Mouse (Mus musculus) lung, adult 18-20 months (tissue): Measurements from ENCODE around the gene Actr2.
"Not testable (repeated sequence)": the region's sequence is repeated elsewhere in the genome, so short reads cannot be mapped to it uniquely, and the experiment has no call there.

Experiments
- DNase-seq, 2 experiments: peaks; one replicate each; pipeline ENCODE4 v3.0.0; 2022; ENCODE audit warnings: mixed read lengths in 2 of 2

Actr2 gene

DNA sequence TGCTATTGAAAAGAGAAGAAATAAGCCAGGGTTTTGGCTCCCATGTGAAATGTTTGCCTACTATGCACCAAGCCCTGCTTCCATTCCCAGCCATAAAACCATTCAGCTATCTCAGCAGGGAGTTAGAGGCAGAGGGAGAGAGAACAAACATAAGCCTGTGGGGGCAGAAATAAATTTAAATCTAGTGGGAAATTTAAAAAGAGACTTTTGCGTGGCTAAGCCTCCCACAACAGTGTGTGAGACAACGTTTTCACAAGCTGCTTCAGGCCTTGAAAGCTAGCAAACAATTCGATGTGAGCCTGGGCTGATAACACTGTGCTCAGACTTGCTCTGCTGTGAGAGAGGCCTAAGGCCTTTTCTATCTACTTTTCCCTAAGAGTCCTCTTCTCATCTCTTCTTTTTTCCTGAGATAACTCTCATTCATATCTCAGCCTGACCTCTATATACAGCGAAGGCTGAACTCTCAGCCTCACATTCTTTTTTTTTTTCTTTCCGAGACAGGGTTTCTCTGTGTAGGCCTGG is 3.4 kb upstream of the Actr2 start:
- no peak for DNase-seq

DNA sequence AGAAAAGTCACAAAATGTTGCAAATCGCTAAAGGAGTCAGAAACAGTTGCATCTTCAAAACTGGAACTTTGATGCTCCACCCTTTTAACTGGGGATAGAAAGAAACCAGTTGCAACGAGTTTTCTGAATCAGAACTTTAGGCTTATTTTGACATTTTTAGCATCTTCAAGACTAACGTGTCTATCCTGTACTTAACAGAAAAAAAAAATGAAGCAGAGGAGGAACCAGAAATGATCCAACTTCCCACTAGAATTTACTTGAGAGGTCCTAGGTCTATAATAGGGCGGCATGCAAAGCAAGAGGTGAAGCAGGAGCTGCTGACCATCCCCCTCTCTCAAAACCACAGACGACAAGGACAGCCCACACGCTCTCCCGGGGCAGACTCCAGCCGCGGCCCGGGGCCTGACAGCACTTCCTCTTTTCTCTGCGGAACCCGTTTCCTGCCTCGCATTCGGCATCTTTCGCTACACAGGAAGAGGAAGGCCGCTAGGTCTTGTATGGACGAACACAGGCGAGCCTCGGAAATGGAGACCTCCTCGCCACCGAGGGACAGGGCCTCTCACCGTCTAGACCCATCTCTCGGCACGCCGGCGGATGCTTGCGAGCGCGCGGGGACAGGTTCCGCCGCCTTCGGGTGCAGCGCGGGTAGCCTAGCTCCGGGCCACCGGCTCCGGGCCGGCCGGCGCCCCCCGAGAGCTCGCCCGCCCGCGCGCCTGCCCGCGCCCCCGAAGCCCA is 540 bp downstream of the Actr2 start:
- peak; percentile 86 to 88 for DNase-seq

DNA sequence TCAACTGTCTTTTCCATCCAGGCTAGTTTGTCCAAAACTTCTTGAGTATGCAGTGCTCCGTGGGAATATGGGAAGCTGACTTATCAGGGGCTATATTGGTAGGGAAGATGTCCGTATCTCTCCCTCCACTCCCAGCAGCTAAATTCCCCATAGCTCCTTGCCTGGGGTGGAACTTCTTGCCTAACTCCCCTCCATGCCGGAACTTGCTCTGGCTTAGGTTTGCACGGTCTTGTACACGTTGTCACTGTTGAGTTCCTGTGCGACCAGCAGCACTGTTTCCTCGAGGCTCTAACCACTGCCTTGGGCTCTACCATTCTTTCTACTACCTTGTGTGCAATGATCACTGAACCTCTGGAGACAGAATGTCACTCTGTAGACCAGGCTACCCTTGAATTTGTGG is 4.6 kb downstream of the Actr2 start:
- DNase-seq = no peak

DNA sequence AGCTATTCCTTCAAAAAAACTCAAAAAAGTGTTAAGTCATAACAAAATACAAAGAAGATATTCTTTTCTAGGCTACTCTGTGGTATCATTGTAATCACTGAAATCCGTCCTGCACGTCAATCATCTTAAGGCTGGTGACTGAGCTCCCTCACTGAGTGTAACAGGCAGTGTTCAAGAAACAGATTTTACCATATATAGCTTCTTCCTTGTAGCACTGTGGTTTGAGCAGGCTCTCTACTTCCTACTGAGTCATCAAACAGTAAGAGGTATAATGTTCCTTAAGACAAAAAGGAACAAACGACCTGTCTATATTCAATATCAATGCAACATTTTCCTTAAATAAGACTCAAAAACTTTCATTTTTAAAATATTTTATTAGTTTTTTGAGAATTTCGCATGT is 5.0 kb downstream of the Actr2 start:
- DNase-seq = no peak

DNA sequence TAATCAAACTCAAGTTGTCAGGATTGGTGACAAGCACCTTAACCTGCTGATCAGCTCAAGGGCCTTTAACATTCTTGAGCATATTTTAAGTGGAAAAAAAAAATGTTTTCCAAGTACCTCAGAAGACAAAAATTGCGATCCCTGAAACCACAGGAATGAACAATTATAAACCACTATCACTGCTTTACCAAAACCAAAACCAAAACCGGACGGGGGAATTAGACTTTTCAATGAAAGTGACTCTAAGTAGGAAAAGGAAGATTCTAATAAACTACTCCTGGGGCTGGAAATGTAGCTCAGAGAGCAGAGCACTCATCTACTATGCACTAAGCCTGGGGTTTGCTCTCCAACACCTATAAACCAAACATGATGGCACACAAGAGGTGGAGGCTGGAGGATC is 5.8 kb downstream of the Actr2 start:
- no peak for DNase-seq

DNA sequence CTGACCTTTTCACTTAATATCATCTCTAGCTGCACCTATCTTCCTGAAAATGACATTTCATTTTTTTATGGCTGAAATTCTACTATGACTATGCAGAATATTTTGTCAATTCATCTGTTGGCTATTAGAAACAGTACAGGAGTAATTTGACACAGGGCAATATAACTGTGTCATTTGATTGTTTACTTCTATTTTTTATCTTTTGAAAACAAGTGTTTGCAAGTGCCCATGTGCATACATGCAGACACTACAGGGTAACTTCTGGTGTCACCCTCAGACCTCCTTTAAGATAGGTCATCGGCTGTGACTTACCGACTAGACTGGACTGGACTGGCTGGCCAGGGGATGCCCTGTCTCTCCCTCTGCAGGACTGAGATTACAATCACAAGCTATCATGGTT is 8.8 kb downstream of the Actr2 start:
- DNase-seq = no peak

DNA sequence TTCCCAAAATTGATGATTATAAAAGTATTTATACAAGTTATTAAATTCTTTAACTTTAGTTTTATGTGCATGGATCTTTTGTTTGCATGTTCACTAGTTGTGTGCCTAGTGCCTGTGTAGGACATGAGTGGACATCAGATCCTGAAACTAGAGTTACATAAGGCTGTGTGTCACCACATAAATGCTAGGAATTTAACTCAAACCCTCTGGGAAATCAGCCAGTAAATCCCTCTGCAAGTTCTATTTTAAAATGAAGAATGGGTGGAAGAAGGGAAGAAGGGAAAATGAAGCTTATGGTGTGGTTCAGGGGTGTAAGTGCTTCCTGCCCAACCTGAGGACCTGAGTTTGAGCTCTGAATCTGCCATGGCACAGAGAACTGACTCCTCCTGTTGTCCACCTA is 26.4 kb downstream of the Actr2 start:
- no peak for DNase-seq

DNA sequence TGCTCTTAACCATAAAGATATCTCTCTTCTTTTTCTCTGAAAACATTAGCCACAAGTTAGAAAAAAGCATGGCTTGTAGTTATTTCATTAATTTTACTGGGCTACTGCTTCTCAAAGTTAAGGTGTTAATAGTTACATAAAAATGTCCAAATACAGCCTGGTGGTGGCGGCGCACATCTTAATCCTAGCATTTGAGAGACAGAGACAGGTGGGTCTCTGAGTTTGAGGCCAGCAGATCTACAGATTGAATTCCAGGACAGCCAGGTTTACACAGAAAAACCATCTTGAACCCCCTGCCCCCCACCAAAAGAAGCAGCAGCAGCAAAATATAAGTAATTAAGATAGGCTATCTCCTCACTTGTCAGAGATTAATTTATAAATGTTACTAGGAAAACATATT is 27.1 kb downstream of the Actr2 start:
- DNase-seq = no peak

DNA sequence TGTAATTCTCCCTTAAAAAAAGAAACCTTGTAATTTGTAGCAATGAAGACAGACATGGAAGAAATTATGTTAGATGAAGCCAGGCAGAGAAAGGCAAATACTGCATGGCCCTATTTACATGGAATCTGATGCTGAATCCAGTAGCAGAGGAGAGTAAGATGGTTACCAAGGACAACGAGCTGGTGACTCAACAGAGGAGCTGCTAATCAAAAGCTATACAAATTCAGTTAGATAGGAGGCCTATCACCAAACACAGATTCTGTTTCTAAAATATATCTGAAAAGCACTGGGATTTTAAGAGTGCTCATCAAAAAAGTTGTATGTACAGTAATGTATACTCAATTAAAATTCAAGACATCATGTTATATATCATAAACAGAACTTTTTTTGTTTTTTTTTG is 37.3 kb downstream of the Actr2 start:
- DNase-seq = no peak

DNA sequence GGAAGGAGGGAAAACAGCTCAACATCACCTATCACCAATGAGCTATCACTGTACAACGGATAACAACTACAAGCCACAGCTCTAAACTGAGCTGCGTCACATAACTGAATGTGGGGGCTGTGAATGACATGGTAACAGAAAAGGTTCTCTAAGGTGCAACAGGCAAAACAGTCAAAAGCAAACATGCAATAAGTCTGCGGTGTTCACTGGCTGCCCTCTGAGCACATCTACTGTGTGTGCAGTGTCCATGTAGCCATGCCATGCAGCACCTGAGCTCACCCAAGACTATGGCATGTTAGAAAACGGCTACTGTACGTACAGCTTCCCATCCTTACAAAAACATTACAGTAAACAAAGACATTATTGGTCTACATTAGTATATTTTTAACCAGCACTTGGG is 39.9 kb downstream of the Actr2 start:
- DNase-seq = no peak

DNA sequence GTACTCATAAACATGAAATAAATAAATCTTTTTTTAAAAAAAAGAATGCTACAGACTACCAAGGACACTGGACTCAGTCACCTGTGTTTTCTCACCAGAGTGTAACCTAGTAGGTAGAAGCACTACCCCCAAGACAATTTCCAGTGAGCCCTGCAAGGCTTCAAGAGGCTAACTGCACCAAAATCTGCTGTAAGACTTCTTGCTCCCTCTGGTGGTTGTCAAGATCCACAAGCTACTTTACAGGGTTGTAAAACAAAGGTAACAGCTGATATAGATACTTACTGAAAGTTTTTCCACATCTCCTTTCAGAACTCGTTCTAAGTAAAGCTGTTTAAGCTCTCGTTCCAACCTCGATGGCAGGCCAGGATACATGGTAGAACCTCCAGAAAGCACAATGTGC is 40.5 kb downstream of the Actr2 start:
- peak in 1 of 2 experiments; percentile 11 for DNase-seq

DNA sequence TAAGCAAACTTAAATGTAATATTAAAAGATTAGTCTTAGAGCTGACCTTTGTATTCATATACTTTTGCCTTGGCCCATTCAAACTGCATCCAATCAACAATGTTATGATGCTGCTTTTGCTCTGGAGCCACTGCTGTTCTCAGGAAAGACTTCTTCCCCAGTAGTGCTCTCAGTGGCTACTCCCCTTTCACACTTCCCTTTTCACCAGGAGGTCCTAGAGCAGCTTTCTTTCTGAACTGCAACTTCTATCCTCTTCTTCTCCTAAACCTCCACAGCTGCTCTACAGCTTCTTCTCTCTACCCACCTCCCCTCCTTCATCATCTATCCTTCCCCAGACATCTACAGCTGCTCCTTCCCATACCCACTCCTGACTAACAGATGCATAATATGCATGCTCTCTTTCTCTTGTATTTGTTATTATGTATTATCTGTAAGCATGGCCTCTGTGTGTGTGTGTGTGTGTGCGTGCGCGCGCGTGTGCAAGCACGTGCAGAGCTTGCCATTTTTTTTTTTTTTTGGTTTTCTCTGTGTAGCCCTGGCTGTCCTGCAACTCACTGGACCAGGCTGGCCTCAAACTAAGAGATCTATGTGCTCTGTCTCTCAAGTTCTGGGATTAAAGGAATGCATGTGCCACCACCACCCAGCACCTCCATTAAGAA is 44.2 kb downstream of the Actr2 start:
- DNase-seq = no peak

DNA sequence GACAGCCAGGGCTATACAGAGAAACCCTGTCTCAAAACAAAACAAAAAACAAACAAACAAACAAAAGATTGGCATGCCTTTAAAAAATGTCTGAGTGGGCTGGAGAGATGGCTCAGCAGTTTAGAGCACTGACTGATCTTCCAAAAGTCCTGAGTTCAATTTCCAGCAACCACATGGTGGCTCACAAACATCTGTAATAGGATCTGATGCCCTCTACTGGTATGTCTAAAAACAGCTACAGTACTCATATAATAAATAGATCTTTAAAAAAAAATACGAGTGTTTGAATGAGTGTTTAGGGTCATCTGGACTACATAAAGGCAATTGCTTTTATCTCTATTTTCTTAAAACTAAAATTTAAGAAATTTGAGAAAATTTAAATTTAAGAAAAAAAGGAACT is 45.2 kb downstream of the Actr2 start:
- no peak for DNase-seq

DNA sequence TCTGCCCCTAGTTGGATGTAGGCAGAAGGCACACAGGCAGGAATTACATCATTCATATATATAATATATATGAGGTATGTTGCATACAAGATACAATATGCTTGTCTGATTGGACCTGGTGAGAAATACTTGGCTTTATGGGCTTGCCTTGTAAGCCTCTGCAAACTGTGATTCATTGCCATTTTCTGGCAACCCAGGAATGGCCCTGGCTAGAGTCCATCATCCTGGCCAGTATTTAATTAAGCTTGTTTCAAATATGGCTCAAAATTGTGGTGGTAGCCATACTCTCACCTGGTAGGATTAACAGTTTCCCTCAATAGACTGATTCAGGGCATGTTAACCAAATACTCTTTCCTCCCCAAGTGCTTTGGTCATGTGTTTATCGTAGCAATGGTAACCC is 46.6 kb downstream of the Actr2 start:
- DNase-seq = no peak

DNA sequence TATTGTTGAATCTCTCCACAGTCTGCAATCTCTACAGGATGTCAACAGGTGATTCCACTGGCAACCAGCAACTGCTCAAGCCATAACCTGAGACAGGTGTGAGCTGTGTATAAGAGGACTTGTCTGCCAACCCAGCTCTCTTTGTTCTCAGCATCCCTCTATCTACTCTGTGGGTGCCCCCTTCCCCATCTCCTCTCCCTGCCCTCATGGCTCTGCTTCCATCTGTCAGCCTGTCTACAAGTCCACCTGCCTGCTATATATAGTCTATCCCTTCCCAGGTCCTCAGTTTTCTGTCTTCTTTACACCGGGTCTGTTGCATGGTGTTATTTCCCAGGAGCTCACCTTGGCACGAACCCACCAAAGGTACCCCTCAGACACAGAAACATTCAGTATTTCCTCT is 47.8 kb downstream of the Actr2 start:
- DNase-seq = no peak

DNA sequence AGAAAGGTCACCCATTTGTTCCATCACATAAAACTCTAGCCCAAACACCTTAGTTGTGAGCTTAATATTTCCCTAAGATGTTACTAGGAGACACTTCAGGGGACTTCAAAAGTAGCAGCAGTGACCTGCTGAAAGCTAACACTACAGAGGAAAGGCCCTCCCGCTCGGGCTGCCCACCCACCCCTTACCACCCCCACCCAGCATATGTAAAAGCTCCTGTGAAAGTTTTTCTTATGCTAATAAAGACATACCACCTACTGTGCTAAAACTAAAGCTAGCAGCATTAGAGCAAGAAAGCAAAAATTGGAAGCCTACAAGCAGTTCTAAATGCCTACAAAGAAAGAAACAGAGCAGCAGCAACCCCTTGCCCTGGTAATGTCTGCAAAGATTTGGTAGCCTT is 48.6 kb downstream of the Actr2 start:
- DNase-seq = not testable (repeated sequence)

DNA sequence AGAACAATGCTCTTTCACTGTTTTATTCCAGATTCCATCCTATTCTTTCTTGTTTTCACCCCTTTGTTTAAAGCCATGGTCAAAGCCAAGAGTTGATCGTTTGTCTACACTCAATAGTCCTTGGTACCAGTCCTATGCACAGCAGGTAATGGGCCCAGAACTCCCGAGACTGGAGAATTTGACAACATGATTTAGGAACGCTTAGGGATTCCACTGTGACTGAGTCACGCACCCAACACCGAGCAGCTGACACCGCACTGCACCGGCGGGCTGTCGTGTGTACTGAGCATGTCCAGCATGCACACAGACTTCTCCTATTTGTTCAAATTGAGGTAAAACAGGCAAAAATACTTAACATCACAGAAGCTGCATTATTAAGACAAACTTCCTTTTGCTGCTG is 49.9 kb downstream of the Actr2 start:
- not testable (repeated sequence) for DNase-seq

DNA sequence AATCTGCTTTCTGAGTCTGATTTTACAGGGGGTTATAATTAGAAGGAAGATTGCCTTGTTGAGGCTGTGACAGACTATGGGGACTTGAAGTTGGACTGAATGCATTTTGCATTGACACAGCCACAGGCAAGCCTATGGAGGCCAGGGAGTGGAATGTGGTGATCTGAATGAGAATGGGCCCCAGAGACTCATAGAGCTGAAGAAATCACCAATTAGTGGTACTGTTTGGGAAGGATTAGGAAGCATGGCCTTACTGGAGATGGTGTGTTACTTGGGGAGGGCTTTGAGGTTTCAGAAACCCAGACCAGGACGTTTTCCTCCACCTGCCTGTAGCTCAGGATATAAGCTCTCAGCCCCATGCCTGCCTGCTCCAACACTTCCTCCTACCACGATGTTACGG is 53.0 kb downstream of the Actr2 start:
- DNase-seq = no peak

DNA sequence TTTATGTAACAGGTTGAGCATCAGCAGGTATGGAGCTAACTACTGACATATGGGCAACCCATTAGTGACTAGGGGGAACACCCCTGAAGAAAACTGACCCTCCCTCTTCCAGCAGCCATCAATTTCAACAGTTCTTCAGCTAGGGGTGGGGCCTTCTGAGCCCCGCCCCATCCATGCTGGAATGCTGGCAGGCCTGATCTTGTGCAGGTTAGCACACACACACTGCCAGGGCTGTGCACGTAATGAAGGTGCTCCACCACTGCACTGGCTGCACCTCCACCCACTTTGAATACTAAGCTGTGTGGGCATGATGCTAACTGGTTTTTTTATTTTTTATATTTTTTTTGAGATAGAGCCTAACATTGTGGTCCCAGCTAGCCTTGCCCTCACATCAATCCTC is 55.3 kb downstream of the Actr2 start:
- DNase-seq = no peak

DNA sequence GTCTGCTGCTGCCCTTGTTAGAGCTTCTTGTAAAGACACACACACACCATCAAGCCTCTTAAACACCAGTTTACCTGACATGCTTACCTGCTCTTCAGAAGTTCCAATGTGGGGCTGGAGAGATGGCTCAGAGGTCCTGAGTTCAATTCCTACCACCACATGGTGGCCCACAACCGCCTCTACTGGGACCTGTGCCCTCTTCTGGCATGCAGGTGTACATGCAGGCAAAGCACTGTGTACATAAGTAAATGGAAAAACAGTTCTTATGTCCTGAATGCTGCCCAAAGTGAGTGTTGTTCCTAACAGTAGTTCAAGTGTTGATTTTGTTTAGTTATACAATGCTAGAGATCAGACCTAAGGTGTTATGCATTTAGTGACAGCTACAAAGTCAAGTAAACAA is 56.5 kb downstream of the Actr2 start:
- no peak for DNase-seq

DNA sequence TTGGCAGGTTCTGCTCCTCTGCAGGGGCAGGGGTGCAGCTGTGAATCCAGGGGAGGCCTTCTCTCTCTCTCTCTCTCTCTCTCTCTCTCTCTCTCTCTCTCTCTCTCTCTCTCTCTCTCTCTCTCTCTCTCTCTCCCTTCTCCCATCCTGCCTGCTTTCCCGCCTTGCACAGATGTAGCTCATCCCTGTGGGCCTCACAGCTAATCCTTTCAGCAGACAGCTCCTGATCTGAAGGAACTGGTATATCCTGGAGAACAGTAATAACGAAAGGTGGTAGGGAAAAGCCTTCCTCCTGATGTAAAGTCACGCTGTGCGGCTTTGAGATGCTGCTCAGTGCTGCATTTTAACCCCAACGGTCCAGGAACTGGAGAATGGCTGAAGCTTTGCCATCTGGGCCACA is 58.1 kb downstream of the Actr2 start:
- no peak for DNase-seq

DNA sequence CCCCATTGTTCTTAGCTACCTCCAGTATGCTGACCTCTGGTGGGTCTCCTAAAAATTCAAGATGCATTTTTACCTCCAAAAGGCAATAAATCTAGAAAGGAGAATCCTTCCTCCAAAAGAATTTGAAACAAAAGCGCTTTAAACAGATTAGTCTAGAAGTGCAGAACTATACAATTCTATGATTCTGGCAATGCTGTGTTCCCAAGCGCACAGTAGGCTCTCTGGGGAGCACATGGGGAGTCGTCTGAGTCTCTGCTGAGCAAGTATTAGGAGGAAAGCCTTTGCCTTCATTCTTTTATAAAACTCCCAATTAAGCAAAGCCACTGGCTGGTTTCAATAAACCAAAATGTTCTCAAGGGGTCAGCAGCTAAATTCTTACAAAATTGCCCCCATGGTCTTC is 58.8 kb downstream of the Actr2 start:
- DNase-seq = no peak

DNA sequence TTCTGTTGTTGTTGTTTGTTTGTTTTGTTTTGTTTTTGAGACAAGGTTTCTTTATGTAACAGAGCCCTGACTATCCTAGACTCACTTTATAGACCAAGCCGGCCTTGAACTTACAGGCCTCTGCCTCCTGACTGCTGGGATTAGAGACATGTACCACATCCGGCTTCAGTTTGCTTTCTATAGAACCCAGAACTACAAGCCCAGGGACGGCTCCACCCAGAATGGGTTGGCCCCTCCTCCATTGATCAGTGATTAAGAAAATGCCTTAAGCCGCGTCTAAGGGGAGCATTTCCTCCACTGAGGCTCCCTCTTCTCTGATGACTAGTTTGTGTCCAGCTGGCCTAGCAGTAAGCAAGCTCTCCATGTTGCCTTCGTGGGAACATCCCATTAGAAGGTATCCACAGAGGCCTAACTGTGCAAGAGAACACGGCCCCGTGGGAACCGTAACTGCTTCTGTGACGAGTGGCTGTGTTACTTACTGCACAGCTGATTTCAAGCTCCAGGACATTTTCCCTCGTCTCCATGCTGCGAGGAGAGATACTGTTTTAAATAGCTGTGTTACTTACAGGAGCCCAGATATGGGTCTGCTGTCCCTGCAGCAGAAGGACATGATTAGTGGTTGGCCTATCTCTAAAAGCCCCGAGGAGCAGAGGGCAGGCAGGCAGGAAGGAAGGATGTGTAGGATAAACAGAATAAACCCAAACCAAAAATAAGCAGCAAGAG is 59.7 kb downstream of the Actr2 start:
- DNase-seq = no peak

DNA sequence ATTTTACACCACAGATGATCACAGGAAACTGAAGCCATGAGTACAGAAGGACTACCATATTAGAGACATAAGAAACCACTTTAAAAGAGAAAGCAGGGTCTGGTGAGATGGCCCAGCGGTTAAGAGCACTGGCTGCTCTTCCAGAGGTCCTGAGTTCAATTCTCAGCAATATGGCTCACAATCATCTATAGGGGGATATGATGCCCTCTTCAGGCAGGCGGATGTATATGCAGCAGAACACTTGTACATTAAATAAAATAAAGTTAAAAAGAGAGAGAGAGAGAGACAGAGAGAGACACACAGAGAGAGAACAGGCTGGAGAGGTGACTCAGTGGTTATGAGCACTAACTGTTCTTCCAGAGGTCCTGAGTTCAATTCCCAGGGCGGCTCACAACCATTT is 67.1 kb downstream of the Actr2 start:
- DNase-seq = no peak
